Mouse (Mus musculus) myocyte (in vitro differentiated cells): Measurements from ENCODE around the gene 1700012B07Rik. TPM values are rescaled to one million over a fixed set of nuclear protein-coding genes. Genes with fewer than 3 reads are reported as not detected.

Experiments used
- H3K27me3 ChIP-seq: one replicate; pipeline ENCODE4 v1.6.1; 2011; ENCODE audit not compliant: control insufficient read depth, insufficient read depth, insufficient read length
- H3K36me3 ChIP-seq: one replicate; pipeline ENCODE4 v1.6.1; 2011; ENCODE audit not compliant: control insufficient read depth, insufficient read depth
- H3K4me2 ChIP-seq: one replicate; pipeline ENCODE4 v1.6.1; 2011; ENCODE audit warnings: low read depth, control low read depth
- H3K4me3 ChIP-seq: one replicate; pipeline ENCODE4 v1.5.1; 2011; ENCODE audit warnings: mild to moderate bottlenecking, control low read depth, moderate library complexity
- H3K79me2 ChIP-seq: one replicate; pipeline ENCODE4 v1.6.1; 2011; ENCODE audit not compliant: control insufficient read depth, insufficient read depth
- H3ac ChIP-seq: one replicate; pipeline ENCODE4 v1.6.1; 2011; ENCODE audit not compliant: control insufficient read depth, insufficient read length
- CEBPB ChIP-seq: IDR thresholded peaks from 2 replicates; pipeline ENCODE4 v1.6.1; 2011; ENCODE audit warnings: mild to moderate bottlenecking, moderate library complexity; ENCODE audit not compliant: poor library complexity, insufficient read depth, severe bottlenecking
- E2F4 ChIP-seq: IDR thresholded peaks from one replicate; pipeline ENCODE4 v1.6.1; 2011; ENCODE audit warnings: mild to moderate bottlenecking, control low read depth, moderate library complexity; ENCODE audit not compliant: insufficient read depth
- MAX ChIP-seq: IDR thresholded peaks from one replicate; pipeline ENCODE4 v1.6.1; 2011; ENCODE audit warnings: low read depth, mild to moderate bottlenecking, control low read depth
- MYOD1 ChIP-seq, 3 experiments: IDR thresholded peaks; one replicate each; pipeline ENCODE4 v1.6.1; 2011; ENCODE audit warnings: control low read depth in 2 of 3, low read depth in 2 of 3, mild to moderate bottlenecking in 2 of 3, moderate library complexity in 1 of 3; ENCODE audit not compliant: insufficient read length in 2 of 3, control insufficient read depth in 1 of 3
- MYOG ChIP-seq, 3 experiments: IDR thresholded peaks; one replicate each; pipeline ENCODE4 v1.6.1; 2011; ENCODE audit warnings: control low read depth in 2 of 3, low read depth in 2 of 3, mild to moderate bottlenecking in 2 of 3; ENCODE audit not compliant: insufficient read length in 2 of 3, control insufficient read depth in 1 of 3, insufficient read depth in 1 of 3
- POLR2A ChIP-seq: IDR thresholded peaks from one replicate; pipeline ENCODE4 v1.6.1; 2011; ENCODE audit warnings: low read depth, mild to moderate bottlenecking, control low read depth, moderate library complexity; ENCODE audit not compliant: insufficient read length
- POLR2AphosphoS2 ChIP-seq: IDR thresholded peaks from one replicate; pipeline ENCODE4 v1.6.1; 2011; ENCODE audit warnings: low read depth, control low read depth; ENCODE audit not compliant: insufficient read length
- REST ChIP-seq: IDR thresholded peaks from one replicate; pipeline ENCODE4 v1.6.1; 2011; ENCODE audit warnings: mild to moderate bottlenecking, control low read depth, moderate library complexity; ENCODE audit not compliant: insufficient read depth, insufficient read length
- SRF ChIP-seq: IDR thresholded peaks from one replicate; pipeline ENCODE4 v1.6.1; 2011; ENCODE audit warnings: low read depth; ENCODE audit not compliant: control insufficient read depth, insufficient read length
- TCF12 ChIP-seq: IDR thresholded peaks from one replicate; pipeline ENCODE4 v1.6.1; 2011; ENCODE audit warnings: mild to moderate bottlenecking, control low read depth; ENCODE audit not compliant: poor library complexity, insufficient read depth, severe bottlenecking
- TCF3 ChIP-seq: IDR thresholded peaks from one replicate; pipeline ENCODE4 v1.6.1; 2011; ENCODE audit warnings: low read depth, control low read depth; ENCODE audit not compliant: insufficient read length
- USF1 ChIP-seq: IDR thresholded peaks from one replicate; pipeline ENCODE4 v1.6.1; 2011; ENCODE audit warnings: low read depth, mild to moderate bottlenecking, control low read depth, moderate library complexity
- polyA plus RNA-seq: library from polyadenylated mRNA; unstranded; fragments of >200 nt; fragmentation: generic; extraction: Trizol; gene quantifications from one replicate; pipeline ENCODE4 v1.2.1, GENCODE M21; 2012; ENCODE audit warnings: missing spikeins

1700012B07Rik gene
- polyA plus RNA-seq, 1 experiment, result 0.19 TPM

DNA sequence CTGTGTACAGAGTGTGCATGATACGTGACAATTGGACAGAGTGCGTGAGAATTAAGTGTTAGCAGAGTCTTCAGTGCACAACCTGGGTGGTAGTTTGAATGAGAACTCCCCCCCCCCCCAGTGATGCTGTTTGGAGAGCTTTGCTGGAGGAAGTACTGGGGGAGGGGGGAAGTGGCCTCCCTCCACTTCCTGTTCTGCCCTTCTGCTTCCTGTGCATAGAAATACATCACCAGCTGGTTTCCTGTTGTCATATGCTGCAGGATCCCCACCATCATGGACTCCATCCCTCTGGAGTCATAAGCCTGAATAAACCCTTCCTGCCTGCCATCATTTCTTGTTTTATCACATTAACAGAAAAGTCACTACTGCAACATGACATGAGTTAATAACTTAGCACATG is 35.9 kb downstream of the 1700012B07Rik start:
- no peaks in the 10 kb centered on the region for H3K36me3 ChIP-seq
- no peaks in the 10 kb centered on the region for H3K27me3 ChIP-seq
- no peak overlapping the region for H3ac ChIP-seq
- H3K4me2 ChIP-seq, result no peak overlapping the region
- H3K4me3 ChIP-seq, result no peak overlapping the region
- TF ChIP-seq MYOG (IDR thresholded peaks at IDR 0.05; ENCODE audit: control insufficient read depth in 1 of 3, insufficient read depth in 1 of 3, insufficient read length in 2 of 3, low read depth in 2 of 3), result no peak
- no peaks in the 10 kb centered on the region for H3K79me2 ChIP-seq

- TF ChIP-seq TCF12 (no peak), MYOD1 (IDR thresholded peaks at IDR 0.05; ENCODE audit: control insufficient read depth in 1 of 3, insufficient read length in 2 of 3, low read depth in 2 of 3) (no peak), SRF (no peak), CEBPB (no peak), USF1 (no peak), POLR2A (no peak), POLR2AphosphoS2 (no peak), MYOG (IDR thresholded peaks at IDR 0.05; ENCODE audit: control insufficient read depth in 1 of 3, insufficient read depth in 1 of 3, insufficient read length in 2 of 3, low read depth in 2 of 3) (no peak), MAX (no peak), E2F4 (no peak), REST (no peak), TCF3 (no peak)
- Histone ChIP-seq H3ac (no peak overlapping the region), H3K36me3 (no peaks in the 10 kb centered on the region)
Observed at GRCm38 (mm10) chr11:109790221-109790620, 37.6 kb downstream of the 1700012B07Rik start.

DNA sequence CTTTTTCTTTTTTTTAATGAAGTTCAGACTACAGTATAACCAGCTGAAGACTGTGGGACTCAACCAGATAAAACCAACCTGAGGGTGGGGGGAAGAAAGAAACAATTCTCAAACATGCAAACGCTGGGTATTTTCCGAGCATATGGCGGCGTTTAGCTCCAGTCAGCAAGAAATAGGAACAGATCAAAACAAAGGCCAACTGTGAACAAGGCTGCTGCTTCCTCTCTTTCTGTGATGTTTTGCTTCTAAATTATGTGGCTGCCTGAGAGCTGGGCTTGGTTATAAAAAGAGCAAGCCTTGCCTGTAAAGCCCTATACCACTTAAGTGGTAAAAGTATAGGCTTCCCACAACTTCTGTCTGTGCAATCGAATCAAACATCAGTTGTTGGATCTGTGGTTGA is 42.5 kb downstream of the 1700012B07Rik start:
- no peak overlapping the region for H3K4me2 ChIP-seq
- H3K36me3 ChIP-seq, result no peaks in the 10 kb centered on the region
- TF ChIP-seq POLR2AphosphoS2 (no peak), USF1 (no peak), REST (no peak), TCF12 (no peak), MYOD1 (IDR thresholded peaks at IDR 0.05; ENCODE audit: control insufficient read depth in 1 of 3, insufficient read length in 2 of 3, low read depth in 2 of 3) (no peak), MYOG (IDR thresholded peaks at IDR 0.05; ENCODE audit: control insufficient read depth in 1 of 3, insufficient read depth in 1 of 3, insufficient read length in 2 of 3, low read depth in 2 of 3) (no peak), SRF (no peak), TCF3 (no peak), POLR2A (no peak), MAX (no peak), CEBPB (no peak), E2F4 (no peak)
- no peak overlapping the region for H3K4me3 ChIP-seq
- H3K27me3 ChIP-seq, result no peaks in the 10 kb centered on the region
- H3K79me2 ChIP-seq, result no peaks in the 10 kb centered on the region
- no peak overlapping the region for H3ac ChIP-seq

More at GRCm38 (mm10) chr11:109790221-109790620, 37.6 kb downstream of the 1700012B07Rik start:
- Histone ChIP-seq H3K27me3 (no peaks in the 10 kb centered on the region), H3K79me2 (no peaks in the 10 kb centered on the region), H3K4me2 (no peak overlapping the region), H3K4me3 (no peak overlapping the region)

DNA sequence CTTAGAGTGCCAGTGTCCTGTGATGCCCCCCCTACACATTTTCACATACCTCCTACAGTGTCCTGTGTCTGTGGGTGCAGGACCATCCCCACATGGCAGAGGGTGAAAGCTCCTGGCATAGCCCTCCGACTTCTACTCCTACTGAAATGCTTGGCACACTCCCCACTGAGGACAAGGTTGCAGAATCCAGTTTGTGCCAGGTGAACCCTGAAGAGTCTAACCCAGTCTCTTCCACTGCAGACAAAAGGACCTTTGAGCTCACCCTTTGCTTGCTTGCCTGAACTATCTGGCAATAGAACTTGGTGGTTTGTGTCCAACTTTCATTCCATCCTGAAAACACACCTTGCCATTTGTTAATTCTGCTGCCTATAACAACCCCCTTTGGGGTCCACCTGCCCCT is 56.5 kb downstream of the 1700012B07Rik start:
- Histone ChIP-seq H3ac (no peak overlapping the region), H3K79me2 (no peaks in the 10 kb centered on the region), H3K36me3 (no peaks in the 10 kb centered on the region), H3K4me2 (no peak overlapping the region), H3K4me3 (no peak overlapping the region), H3K27me3 (no peaks in the 10 kb centered on the region)
- no peak for TF ChIP-seq POLR2A
- no peak for TF ChIP-seq SRF
- TF ChIP-seq MAX, result no peak
- no peak for TF ChIP-seq MYOD1 (IDR thresholded peaks at IDR 0.05; ENCODE audit: control insufficient read depth in 1 of 3, insufficient read length in 2 of 3, low read depth in 2 of 3)
- TF ChIP-seq TCF3, result no peak
- no peak for TF ChIP-seq POLR2AphosphoS2
- TF ChIP-seq MYOG (IDR thresholded peaks at IDR 0.05; ENCODE audit: control insufficient read depth in 1 of 3, insufficient read depth in 1 of 3, insufficient read length in 2 of 3, low read depth in 2 of 3), result no peak
- TF ChIP-seq REST, result no peak
- no peak for TF ChIP-seq TCF12
- no peak for TF ChIP-seq CEBPB
- TF ChIP-seq USF1, result no peak
- TF ChIP-seq E2F4, result no peak

DNA sequence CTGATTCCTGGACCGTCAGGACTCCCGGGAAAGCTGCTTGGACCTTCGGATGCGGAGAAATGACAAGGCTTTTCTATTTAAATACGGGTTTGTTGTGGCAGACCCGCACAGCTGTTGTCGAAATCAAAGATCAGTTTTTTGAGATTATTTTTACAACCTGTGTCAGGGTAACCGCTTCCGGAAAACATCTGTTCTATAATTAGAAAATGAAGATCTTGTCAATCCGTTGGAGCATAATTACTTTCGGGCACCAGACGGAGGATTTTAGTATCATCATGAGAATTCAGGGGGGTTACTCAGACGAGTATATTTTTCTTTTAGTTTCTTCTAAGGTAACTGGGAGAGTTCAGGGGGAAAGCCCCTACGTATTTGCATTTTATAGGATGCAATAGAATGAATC is 57.7 kb downstream of the 1700012B07Rik start:
- no peak overlapping the region for H3K4me3 ChIP-seq
- no peak overlapping the region for H3K4me2 ChIP-seq
- H3K79me2 ChIP-seq, result no peaks in the 10 kb centered on the region
- no peak overlapping the region for H3ac ChIP-seq
- no peaks in the 10 kb centered on the region for H3K27me3 ChIP-seq
- no peaks in the 10 kb centered on the region for H3K36me3 ChIP-seq
- TF ChIP-seq MYOG (IDR thresholded peaks at IDR 0.05; ENCODE audit: control insufficient read depth in 1 of 3, insufficient read depth in 1 of 3, insufficient read length in 2 of 3, low read depth in 2 of 3) (no peak), MYOD1 (IDR thresholded peaks at IDR 0.05; ENCODE audit: control insufficient read depth in 1 of 3, insufficient read length in 2 of 3, low read depth in 2 of 3) (no peak), POLR2AphosphoS2 (no peak), CEBPB (no peak), E2F4 (no peak), MAX (no peak), TCF3 (no peak), SRF (no peak), POLR2A (no peak), USF1 (no peak), REST (no peak), TCF12 (no peak)
